Mouse (Mus musculus) MEL (cell line): ENCODE measurements around the gene Gm10563. TPM values are rescaled to one million over a fixed set of nuclear protein-coding genes. Genes with fewer than 3 reads are reported as not detected.

Experiments used
- DNase-seq: peaks from one replicate; pipeline ENCODE4 v3.0.0; 2011; ENCODE audit warnings: low read depth, low spot score
- H3K27ac ChIP-seq: 2 replicates; pipeline ENCODE4 v1.5.1; 2012; ENCODE audit warnings: low read depth, mild to moderate bottlenecking, control low read depth, low read length, moderate library complexity; ENCODE audit not compliant: control insufficient read depth
- H3K27me3 ChIP-seq, 2 experiments: fragments of 150-350 bp in 1 of 2; sonication (generic) in 1 of 2; 2 replicates each; pipeline ENCODE4 v1.6.1; 2012; ENCODE audit warnings: low read length in 2 of 2, mild to moderate bottlenecking in 2 of 2, improper control_type of control experiment in 1 of 2, moderate library complexity in 1 of 2; ENCODE audit not compliant: insufficient read depth in 2 of 2, control insufficient read depth in 1 of 2
- H3K36me3 ChIP-seq, 2 experiments: 2 replicates each; pipeline ENCODE4 v1.6.1; 2012 to 2014; ENCODE audit warnings: low read length in 2 of 2, improper control_type of control experiment in 1 of 2, inconsistent platforms in 1 of 2, mild to moderate bottlenecking in 1 of 2; ENCODE audit not compliant: insufficient read depth in 2 of 2, control insufficient read depth in 1 of 2
- H3K4me1 ChIP-seq, 2 experiments: fragments of 150-350 bp in 1 of 2; sonication (generic) in 1 of 2; 2 replicates each; pipeline ENCODE4 v1.6.1; 2012; ENCODE audit warnings: low read length in 2 of 2, improper control_type of control experiment in 1 of 2, mild to moderate bottlenecking in 1 of 2; ENCODE audit not compliant: insufficient read depth in 2 of 2, control insufficient read depth in 1 of 2
- H3K4me3 ChIP-seq, 2 experiments: fragments of 150-350 bp in 1 of 2; sonication (generic) in 1 of 2; 2 replicates each; pipeline ENCODE4 v1.5.1; 2012; ENCODE audit warnings: low read depth in 2 of 2, low read length in 2 of 2, mild to moderate bottlenecking in 2 of 2, moderate library complexity in 2 of 2, control low read depth in 1 of 2, improper control_type of control experiment in 1 of 2; ENCODE audit not compliant: control insufficient read depth in 1 of 2, insufficient read depth in 1 of 2
- H3K79me2 ChIP-seq: 2 replicates; pipeline ENCODE4 v1.6.1; 2012; ENCODE audit warnings: mild to moderate bottlenecking, low read length, moderate library complexity; ENCODE audit not compliant: control insufficient read depth, poor library complexity, insufficient read depth
- H3K9ac ChIP-seq: 2 replicates; pipeline ENCODE4 v1.6.1; 2012; ENCODE audit warnings: low read depth, mild to moderate bottlenecking, control low read depth, low read length, moderate library complexity; ENCODE audit not compliant: control insufficient read depth, poor library complexity, severe bottlenecking
- H3K9me3 ChIP-seq: fragments of 150-350 bp; sonication (generic); replicated peaks from 2 replicates; pipeline ENCODE4 v1.6.1; 2012; ENCODE audit warnings: mild to moderate bottlenecking, low read length, improper control_type of control experiment, moderate library complexity; ENCODE audit not compliant: insufficient read depth
- EP300 ChIP-seq, 2 experiments: IDR thresholded peaks; 2 replicates each; pipeline ENCODE4 v1.6.1; 2011; ENCODE audit warnings: improper control_type of control experiment in 2 of 2, low read length in 2 of 2, low read depth in 1 of 2, mild to moderate bottlenecking in 1 of 2
- JUND ChIP-seq: IDR thresholded peaks from 2 replicates; pipeline ENCODE4 v1.6.1; 2011; ENCODE audit warnings: low read depth, mild to moderate bottlenecking, improper control_type of control experiment, low read length
- MAX ChIP-seq: IDR thresholded peaks from 2 replicates; pipeline ENCODE4 v1.6.1; 2011; ENCODE audit warnings: low read length, improper control_type of control experiment
- MYB ChIP-seq: IDR thresholded peaks from 2 replicates; pipeline ENCODE4 v1.6.1; 2011; ENCODE audit warnings: mild to moderate bottlenecking, low read depth, low read length, improper control_type of control experiment
- NRF1 ChIP-seq: IDR thresholded peaks from 2 replicates; pipeline ENCODE4 v1.6.1; 2014; ENCODE audit warnings: low read depth, mild to moderate bottlenecking, inconsistent platforms, low read length, improper control_type of control experiment, moderate library complexity; ENCODE audit not compliant: poor library complexity, insufficient read depth, severe bottlenecking
- POLR2A ChIP-seq, 2 experiments: IDR thresholded peaks; 2 replicates each; pipeline ENCODE4 v1.6.1; 2011 to 2012; ENCODE audit warnings: low read length in 2 of 2, mild to moderate bottlenecking in 2 of 2, control low read depth in 1 of 2, improper control_type of control experiment in 1 of 2, low read depth in 1 of 2, moderate library complexity in 1 of 2; ENCODE audit not compliant: control insufficient read depth in 1 of 2, insufficient read depth in 1 of 2, poor library complexity in 1 of 2
- POLR2AphosphoS5 ChIP-seq: IDR thresholded peaks from 2 replicates; pipeline ENCODE4 v1.6.1; 2012; ENCODE audit warnings: low read depth, borderline replicate concordance, mild to moderate bottlenecking, inconsistent platforms, low read length, moderate library complexity, mixed read lengths
- RAD21 ChIP-seq: IDR thresholded peaks from 2 replicates; pipeline ENCODE4 v1.6.1; 2011; ENCODE audit warnings: mild to moderate bottlenecking, low read depth, low read length, improper control_type of control experiment
- RCOR1 ChIP-seq: IDR thresholded peaks from 2 replicates; pipeline ENCODE4 v1.6.1; 2012; ENCODE audit warnings: low read depth, mild to moderate bottlenecking, inconsistent platforms, low read length, improper control_type of control experiment
- TCF12 ChIP-seq: IDR thresholded peaks from 2 replicates; pipeline ENCODE4 v1.6.1; 2014; ENCODE audit warnings: low read depth, mild to moderate bottlenecking, inconsistent platforms, low read length, improper control_type of control experiment, moderate library complexity
- USF1 ChIP-seq: IDR thresholded peaks from 2 replicates; pipeline ENCODE4 v1.6.1; 2014; ENCODE audit warnings: low read depth, mild to moderate bottlenecking, inconsistent platforms, low read length, improper control_type of control experiment, moderate library complexity
- ZKSCAN1 ChIP-seq: IDR thresholded peaks from 2 replicates; pipeline ENCODE4 v1.6.1; 2012; ENCODE audit warnings: low read depth, mild to moderate bottlenecking, inconsistent platforms, low read length, improper control_type of control experiment, moderate library complexity
- ZNF384 ChIP-seq: IDR thresholded peaks from 2 replicates; pipeline ENCODE4 v1.6.1; 2012; ENCODE audit warnings: low read depth, mild to moderate bottlenecking, inconsistent platforms, low read length, improper control_type of control experiment
- polyA plus RNA-seq, 2 experiments: library from polyadenylated mRNA; stranded (reverse) in 1 of 2; unstranded in 1 of 2; fragments of >175 nt in 1 of 2; fragments of >200 nt in 1 of 2; gene quantifications; 2 replicates each; pipeline versions ENCODE4 v1.2.1 to v1.2.4; 2012; ENCODE audit warnings: low replicate concordance in 2 of 2, low read depth in 1 of 2; ENCODE audit not compliant: insufficient read length in 2 of 2, insufficient read depth in 1 of 2, missing spikeins in 1 of 2
- total RNA-seq: library from RNA; depleted of rRNA; stranded (reverse); fragments of 300-350 nt; gene quantifications from 2 replicates; pipeline ENCODE4 v1.2.3, GENCODE M21; 2012

The Gm10563 gene
- total and polyA plus RNA-seq, 3 experiments = not detected

- Histone ChIP-seq H3K9me3 (no peaks in the 10 kb centered on the region), H3K36me3 (peaks cover 0 to 6% of the 10 kb centered on the region in 2 experiments; a peak in 2 of 4 replicates), H3K4me1 (no peaks in the 10 kb centered on the region), H3K9ac (no peak overlapping the region), H3K79me2 (no peaks in the 10 kb centered on the region), H3K27ac (no peak overlapping the region), H3K4me3 (no peak overlapping the region), H3K27me3 (no peaks in the 10 kb centered on the region)
- TF ChIP-seq ZNF384 (no peak), MYB (no peak), POLR2A (IDR thresholded peaks at IDR 0.05; ENCODE audit: control insufficient read depth in 1 of 2, insufficient read depth in 1 of 2, low read depth in 1 of 2, low read length in 2 of 2, poor library complexity in 1 of 2) (no peak), JUND (no peak), ZKSCAN1 (no peak), RAD21 (no peak), RCOR1 (no peak), USF1 (no peak), NRF1 (no peak), POLR2AphosphoS5 (no peak), TCF12 (no peak), MAX (no peak), EP300 (IDR thresholded peaks at IDR 0.05; ENCODE audit: low read depth in 1 of 2, low read length in 2 of 2) (no peak)
- no peak for DNase-seq
These were observed 9.5 kb upstream of the Gm10563 start for GRCm38 (mm10) chr4:155654456-155655298.

GRCm38 (mm10) chr4:155654183-155654455 is 8.9 kb upstream of the Gm10563 start:
- no peak overlapping the region for H3K27ac ChIP-seq
- no peak for DNase-seq
- H3K9ac ChIP-seq = no peak overlapping the region
- no peaks in the 10 kb centered on the region for H3K9me3 ChIP-seq
- H3K79me2 ChIP-seq = no peaks in the 10 kb centered on the region
- H3K4me3 ChIP-seq = no peak overlapping the region
- no peaks in the 10 kb centered on the region for H3K27me3 ChIP-seq
- peaks cover 0 to 8% of the 10 kb centered on the region in 2 experiments; a peak in 2 of 4 replicates for H3K36me3 ChIP-seq
- no peak for TF ChIP-seq ZKSCAN1
- no peak for TF ChIP-seq JUND
- no peaks in the 10 kb centered on the region for H3K4me1 ChIP-seq
